Mouse (Mus musculus) layer of hippocampus, postnatal 25 days (tissue): ENCODE data around the gene Gstt4. TPM values are rescaled to one million over a fixed set of nuclear protein-coding genes. Genes with fewer than 3 reads are reported as not detected.
"Not testable (repeated sequence)": the region's sequence is repeated elsewhere in the genome, so short reads cannot be mapped to it uniquely, and the experiment has no call there.

Experiments used
- DNase-seq, 2 experiments: peaks; one replicate each; pipeline ENCODE4 v3.0.0; 2022; ENCODE audit warnings: mixed read lengths in 2 of 2, low spot score in 1 of 2; ENCODE audit errors: extremely low spot score in 1 of 2
- total RNA-seq, 2 experiments: library from RNA; stranded (reverse); gene quantifications; 2 replicates each; pipeline ENCODE4 v1.2.3; 2021

The Gstt4 gene
- total RNA-seq: not detected

DNA sequence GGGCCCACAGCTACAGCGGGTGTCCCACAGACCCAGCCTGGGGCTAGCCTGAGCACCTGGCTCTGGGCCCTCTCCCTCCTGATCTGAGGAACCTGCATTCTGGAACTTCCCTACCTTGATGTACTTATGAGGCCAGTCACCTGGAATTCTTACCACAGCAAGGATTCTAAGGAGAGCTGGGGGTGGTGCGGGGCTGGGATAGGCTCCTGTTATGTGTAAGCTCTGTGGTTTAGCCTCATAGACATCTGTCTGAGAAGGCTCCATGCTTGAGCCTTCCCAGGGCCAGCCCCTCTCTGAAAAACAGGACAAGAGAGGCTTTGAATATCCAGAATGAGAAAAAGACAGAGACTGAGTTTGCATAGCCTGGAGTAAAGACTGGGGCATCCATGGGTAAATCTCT is at the start of gene Gstt4:
TSS of gene Gstt4 (minus strand) at position 101 of the 400 bp plus-strand sequence.
- DNase-seq: no peak

DNA sequence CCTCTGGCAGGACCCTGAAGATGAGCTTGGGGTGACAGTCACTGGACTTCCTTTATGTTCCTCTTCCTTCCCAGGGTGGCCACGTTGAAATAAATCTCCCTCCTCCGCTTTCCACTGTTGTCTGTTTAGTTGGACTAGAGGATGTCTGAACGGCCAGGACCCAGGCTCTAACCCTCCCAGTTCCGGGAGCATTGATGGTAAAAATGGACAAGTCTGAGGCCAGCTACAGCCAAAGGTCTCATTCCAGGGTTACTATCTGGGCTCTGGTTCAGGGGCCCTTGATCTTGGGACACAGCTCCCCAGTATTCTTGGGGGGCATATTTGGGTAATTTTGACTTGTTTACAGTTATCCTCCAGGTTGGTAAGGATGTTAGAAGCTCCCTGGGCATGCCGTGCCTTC is 39.2 kb upstream of the Gstt4 start:
- no peak for DNase-seq

GRCm38 (mm10) chr10:75860746-75861145 is 38.4 kb upstream of the Gstt4 start:
- DNase-seq: no peak

DNA sequence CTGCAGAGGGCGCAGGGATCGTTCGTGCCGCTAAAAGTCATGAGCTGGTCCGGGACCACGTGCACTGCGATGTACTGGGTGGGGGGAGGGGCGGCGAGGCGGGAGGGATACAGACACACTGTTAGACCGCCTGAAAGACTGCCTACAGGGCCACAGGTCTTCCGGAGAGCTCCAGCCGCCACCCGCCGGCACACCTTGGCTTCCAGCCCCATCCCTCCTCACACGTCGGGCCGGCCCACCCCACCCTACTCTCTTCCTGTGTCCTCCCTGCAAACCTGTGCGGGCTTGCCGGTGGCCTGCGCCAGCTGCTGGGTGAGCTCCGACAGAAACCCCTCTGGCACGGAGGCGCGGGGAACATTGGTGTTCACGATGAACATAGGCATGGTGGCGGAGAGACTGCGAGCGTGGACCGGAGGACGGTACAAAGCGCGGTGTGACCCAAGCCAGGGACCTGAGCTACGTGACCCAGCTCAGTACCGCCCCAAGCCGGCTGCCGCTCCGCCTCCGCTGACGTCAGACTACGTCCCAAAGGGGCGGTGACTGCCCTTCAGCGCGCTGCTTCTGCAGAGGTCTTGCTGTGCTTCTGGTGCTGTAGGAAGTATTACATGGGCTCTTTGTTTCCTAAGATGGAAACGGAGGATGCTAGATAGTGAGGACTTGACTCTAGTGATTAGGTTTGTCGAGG is 37.6 kb upstream of the Gstt4 start, which contains the start of gene Mif:
TSS of gene Mif (minus strand) at position 455 of the 685 bp plus-strand sequence.
- DNase-seq: peak; percentile 74 to 78

DNA sequence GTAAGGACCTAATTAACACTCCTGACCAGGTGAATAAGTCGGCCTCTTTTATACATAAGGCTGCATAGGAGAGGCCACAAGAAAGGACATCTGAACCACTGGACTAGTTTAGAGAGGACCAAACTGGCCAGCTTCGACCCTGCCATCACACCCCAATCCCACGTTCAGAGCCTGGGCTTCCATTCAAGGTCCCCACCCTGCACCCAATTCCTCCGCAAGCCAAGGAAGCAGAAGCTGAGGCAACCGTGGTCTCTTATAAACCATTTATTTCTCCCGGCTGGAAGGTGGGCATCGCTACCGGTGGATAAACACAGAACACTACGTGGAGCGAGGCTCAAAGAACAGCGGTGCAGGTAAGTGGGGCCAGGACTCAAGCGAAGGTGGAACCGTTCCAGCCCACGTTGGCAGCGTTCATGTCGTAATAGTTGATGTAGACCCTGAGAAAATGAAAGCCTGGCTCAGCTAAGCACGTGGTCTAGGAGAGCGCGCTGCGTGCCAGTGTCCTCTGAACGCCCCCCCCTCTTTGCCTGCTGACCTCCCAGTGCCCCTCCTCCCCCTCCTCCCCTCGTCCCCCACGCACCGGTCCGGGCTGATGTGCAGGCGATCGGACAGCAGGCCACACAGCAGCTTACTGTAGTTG is 36.9 kb upstream of the Gstt4 start:
- no peak for DNase-seq

DNA sequence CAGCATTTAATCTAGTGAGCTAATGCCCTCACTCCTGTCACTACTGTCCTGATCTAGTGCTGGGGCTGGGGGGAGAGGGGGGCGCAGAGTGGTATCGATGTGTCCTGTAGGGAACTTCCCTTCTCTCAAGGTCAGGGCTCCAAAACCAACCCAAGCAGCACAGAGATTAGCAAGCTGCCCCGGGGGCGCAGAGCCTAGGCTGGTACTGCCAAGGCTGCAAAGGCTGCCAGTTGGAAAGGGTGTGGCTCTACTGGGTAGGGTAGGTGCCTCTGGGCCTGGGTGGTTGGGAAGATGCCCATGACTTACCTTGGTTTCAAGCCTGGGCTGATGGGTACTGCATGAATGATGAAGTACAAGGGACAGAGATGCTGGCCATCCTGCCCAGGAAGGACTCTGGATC is 35.3 kb upstream of the Gstt4 start:
- DNase-seq: no peak

DNA sequence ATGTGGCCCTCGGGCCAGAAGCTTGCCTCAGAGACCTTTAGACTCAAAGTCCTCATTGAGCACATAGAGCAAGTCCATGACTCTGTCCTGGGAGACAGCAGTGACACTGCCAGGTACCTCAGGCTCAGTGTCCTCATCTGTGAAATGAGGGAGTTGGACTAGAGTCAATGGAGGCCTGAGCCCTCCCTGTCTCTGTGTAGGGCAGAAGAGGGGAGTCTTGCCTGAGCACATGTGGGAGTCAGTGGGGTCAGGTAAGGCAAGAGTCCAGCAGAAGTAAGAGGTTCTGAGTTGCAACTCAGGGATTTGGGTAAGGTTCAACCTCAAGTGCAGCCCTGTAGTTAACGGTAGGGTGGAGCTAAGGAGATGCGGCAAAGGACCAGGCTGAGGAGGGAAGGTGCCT is 34.6 kb upstream of the Gstt4 start:
- DNase-seq: no peak

GRCm38 (mm10) chr10:75856155-75856907 is 34.0 kb upstream of the Gstt4 start:
- no peak for DNase-seq

GRCm38 (mm10) chr10:75855416-75855981 is 33.2 kb upstream of the Gstt4 start:
- DNase-seq: no peak

GRCm38 (mm10) chr10:75854791-75855190 is 32.4 kb upstream of the Gstt4 start:
- no peak for DNase-seq

GRCm38 (mm10) chr10:75854096-75854495 is 31.8 kb upstream of the Gstt4 start:
- DNase-seq: no peak

- peak; percentile 66 to 92 for DNase-seq
Observed at GRCm38 (mm10) chr10:75853452-75853851, 31.1 kb upstream of the Gstt4 start.

GRCm38 (mm10) chr10:75852539-75853125 is 30.3 kb upstream of the Gstt4 start:
- no peak for DNase-seq

GRCm38 (mm10) chr10:75851681-75852080 is 29.3 kb upstream of the Gstt4 start:
- DNase-seq: no peak

GRCm38 (mm10) chr10:75851076-75851475 is 28.7 kb upstream of the Gstt4 start:
- no peak for DNase-seq

DNA sequence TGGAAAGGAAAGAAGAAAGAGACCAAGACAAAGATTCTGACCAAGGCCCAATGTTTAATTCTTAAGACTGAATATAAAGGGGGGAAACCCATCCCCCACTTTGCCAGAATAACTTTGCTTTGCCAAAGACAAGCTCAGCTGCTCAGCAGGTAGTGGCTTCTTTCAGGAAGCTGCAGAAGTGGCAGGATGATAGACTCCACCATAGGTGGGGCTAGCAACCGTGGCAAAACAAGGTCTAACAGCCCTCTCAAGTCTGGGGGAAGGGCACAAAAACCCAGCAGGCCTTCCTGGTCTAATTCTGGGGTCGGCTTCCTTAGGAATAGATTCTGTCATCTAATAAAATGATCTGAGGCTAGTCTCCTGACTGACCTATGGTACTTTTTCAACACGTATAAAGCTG is 26.0 kb upstream of the Gstt4 start:
- DNase-seq: no peak

- no peak for DNase-seq
Observed at GRCm38 (mm10) chr10:75845306-75845930, 23.1 kb upstream of the Gstt4 start.

GRCm38 (mm10) chr10:75844800-75845199 is 22.5 kb upstream of the Gstt4 start:
- no peak for DNase-seq

- DNase-seq: not testable (repeated sequence)
Observed at GRCm38 (mm10) chr10:75843898-75844297, 21.6 kb upstream of the Gstt4 start.

GRCm38 (mm10) chr10:75839092-75839491 is 16.7 kb upstream of the Gstt4 start:
- no peak for DNase-seq
